Mouse (Mus musculus) intestine, embryonic 15.5 days (tissue): ENCODE measurements at regions not wholly inside any gene's neighbourhood (a gene's known extent, or its start where the extent isn't known, plus 50 kb on each side); places are given as distances from the start of the nearest gene placed in this dataset.

Experiments
- ATAC-seq: fragments of 200-750 bp; cut with Nextera tagmentation; 2 replicates; pipeline ENCODE4 v1.8.0; 2017; ENCODE audit warnings: moderate TSS enrichment, moderate library complexity
- H3K27ac ChIP-seq: fragments of 300-500 bp; sonication (generic); 2 replicates; pipeline ENCODE4 v1.5.1; 2015; ENCODE audit warnings: mild to moderate bottlenecking, inconsistent platforms
- H3K27me3 ChIP-seq: fragments of 300-500 bp; sonication (generic); replicated peaks from 2 replicates; pipeline ENCODE4 v1.6.1; 2015; ENCODE audit warnings: inconsistent platforms
- H3K36me3 ChIP-seq: fragments of 300-500 bp; sonication (generic); 2 replicates; pipeline ENCODE4 v1.6.1; 2015; ENCODE audit warnings: inconsistent platforms
- H3K4me1 ChIP-seq: fragments of 300-500 bp; sonication (generic); replicated peaks from 2 replicates; pipeline ENCODE4 v1.6.1; 2015; ENCODE audit warnings: inconsistent platforms
- H3K4me2 ChIP-seq: fragments of 300-500 bp; sonication (generic); replicated peaks from 2 replicates; pipeline ENCODE4 v1.6.1; 2015; ENCODE audit warnings: mild to moderate bottlenecking, inconsistent platforms
- H3K4me3 ChIP-seq: fragments of 300-500 bp; sonication (generic); replicated peaks from 2 replicates; pipeline ENCODE4 v1.5.1; 2015; ENCODE audit warnings: inconsistent platforms
- H3K9ac ChIP-seq: fragments of 300-500 bp; sonication (generic); 2 replicates; pipeline ENCODE4 v1.6.1; 2015; ENCODE audit warnings: inconsistent platforms
- H3K9me3 ChIP-seq: fragments of 300-500 bp; sonication (generic); 2 replicates; pipeline ENCODE4 v1.6.1; 2016; ENCODE audit warnings: inconsistent platforms
- WGBS: fragments of 180-500 bp; shearing (Covaris S2); methylation state at CpG from one replicate; pipeline ENCODE4 v1.1.7; 2015; 5-methylcytosine and 5-hydroxymethylcytosine counted together

GRCm38 (mm10) chr6:127243032-127243431 is 91.0 kb upstream of the Ccnd2 start:
- no peaks in the 10 kb centered on the region for H3K4me1 ChIP-seq
- ATAC-seq, result no peak
- 85% methylated on average over 2 of the region's 2 CpGs for WGBS

GRCm38 (mm10) chr6:127245814-127246440 is 93.9 kb upstream of the Ccnd2 start:
- peak overlapping the region; percentile 34 for H3K4me2 ChIP-seq
- H3K9ac ChIP-seq, result no peak overlapping the region
- no peaks in the 10 kb centered on the region for H3K27me3 ChIP-seq
- WGBS, result 58% methylated on average over 4 of the region's 4 CpGs
- H3K9me3 ChIP-seq, result no peaks in the 10 kb centered on the region
- H3K4me1 ChIP-seq, result peaks cover 3% of the 10 kb centered on the region
- H3K4me3 ChIP-seq, result no peak overlapping the region
- ATAC-seq, result peak; percentile 98
- no peak overlapping the region for H3K27ac ChIP-seq
- no peaks in the 10 kb centered on the region for H3K36me3 ChIP-seq

More at GRCm38 (mm10) chr6:127243032-127243431, 91.0 kb upstream of the Ccnd2 start:
- Histone ChIP-seq H3K27me3 (no peaks in the 10 kb centered on the region), H3K36me3 (no peaks in the 10 kb centered on the region), H3K9ac (no peak overlapping the region), H3K27ac (no peak overlapping the region), H3K4me3 (no peak overlapping the region), H3K4me2 (no peak overlapping the region), H3K9me3 (no peaks in the 10 kb centered on the region)

GRCm38 (mm10) chr6:127246730-127247129 is 94.7 kb upstream of the Ccnd2 start:
- Histone ChIP-seq H3K4me2 (no peak overlapping the region), H3K9me3 (no peaks in the 10 kb centered on the region), H3K27me3 (no peaks in the 10 kb centered on the region), H3K27ac (no peak overlapping the region), H3K4me1 (peaks cover 11% of the 10 kb centered on the region), H3K4me3 (no peak overlapping the region), H3K9ac (no peak overlapping the region), H3K36me3 (no peaks in the 10 kb centered on the region)
- 68% methylated on average over 7 of the region's 7 CpGs for WGBS
- no peak for ATAC-seq

GRCm38 (mm10) chr6:127247343-127247742 is 95.3 kb upstream of the Ccnd2 start:
- Histone ChIP-seq H3K36me3 (no peaks in the 10 kb centered on the region), H3K27ac (no peak overlapping the region), H3K4me3 (no peak overlapping the region), H3K9ac (no peak overlapping the region), H3K4me1 (peaks cover 17% of the 10 kb centered on the region), H3K27me3 (no peaks in the 10 kb centered on the region), H3K4me2 (no peak overlapping the region), H3K9me3 (no peaks in the 10 kb centered on the region)
- no peak for ATAC-seq
- 48% methylated on average over 5 of the region's 5 CpGs for WGBS

- Histone ChIP-seq H3K4me2 (no peak overlapping the region), H3K4me1 (peaks cover 17% of the 10 kb centered on the region), H3K27me3 (no peaks in the 10 kb centered on the region), H3K27ac (0 out of 2 replicates have a peak overlapping the region, but pooled peaks have one; percentile 73), H3K4me3 (no peak overlapping the region), H3K36me3 (no peaks in the 10 kb centered on the region), H3K9me3 (no peaks in the 10 kb centered on the region), H3K9ac (no peak overlapping the region)
- 42% methylated on average over 8 of the region's 8 CpGs for WGBS
- ATAC-seq, result no peak
These were observed 98.3 kb upstream of the Ccnd2 start for GRCm38 (mm10) chr6:127250181-127250873.

- WGBS, result 23% methylated on average over 11 of the region's 11 CpGs
- no peaks in the 10 kb centered on the region for H3K9me3 ChIP-seq
- peak overlapping the region; percentile 39 for H3K4me2 ChIP-seq
- peak overlapping the region; percentile 73 for H3K27ac ChIP-seq
- H3K4me3 ChIP-seq, result no peak overlapping the region
- peak; percentile 42 for ATAC-seq
- H3K9ac ChIP-seq, result no peak overlapping the region
- peaks cover 17% of the 10 kb centered on the region for H3K4me1 ChIP-seq
- H3K27me3 ChIP-seq, result no peaks in the 10 kb centered on the region
- no peaks in the 10 kb centered on the region for H3K36me3 ChIP-seq
These were observed 99.1 kb upstream of the Ccnd2 start for GRCm38 (mm10) chr6:127250874-127251670.

- ATAC-seq, result peak; percentile 81
- 2% methylated on average over 5 of the region's 5 CpGs for WGBS
- Histone ChIP-seq H3K27me3 (no peaks in the 10 kb centered on the region), H3K4me3 (no peak overlapping the region), H3K9me3 (no peaks in the 10 kb centered on the region), H3K4me2 (peak overlapping the region; percentile 39), H3K27ac (peak overlapping the region; percentile 73), H3K4me1 (peaks cover 17% of the 10 kb centered on the region), H3K36me3 (no peaks in the 10 kb centered on the region), H3K9ac (no peak overlapping the region)
These were observed 99.6 kb upstream of the Ccnd2 start for GRCm38 (mm10) chr6:127251671-127251985.

GRCm38 (mm10) chr6:127252000-127252721 is 100.2 kb upstream of the Ccnd2 start:
- Histone ChIP-seq H3K9me3 (no peaks in the 10 kb centered on the region), H3K36me3 (no peaks in the 10 kb centered on the region), H3K4me3 (no peak overlapping the region), H3K4me1 (peaks cover 17% of the 10 kb centered on the region), H3K9ac (no peak overlapping the region), H3K4me2 (peak overlapping the region; percentile 39), H3K27ac (peak overlapping the region; percentile 73), H3K27me3 (no peaks in the 10 kb centered on the region)
- peak; percentile 41 for ATAC-seq
- 17% methylated on average over 3 of the region's 3 CpGs for WGBS

- Histone ChIP-seq H3K27me3 (no peaks in the 10 kb centered on the region), H3K4me3 (no peak overlapping the region), H3K27ac (no peak overlapping the region), H3K9me3 (no peaks in the 10 kb centered on the region), H3K4me2 (no peak overlapping the region), H3K9ac (no peak overlapping the region), H3K4me1 (peaks cover 17% of the 10 kb centered on the region), H3K36me3 (no peaks in the 10 kb centered on the region)
- WGBS, result 85% methylated on average over 3 of the region's 3 CpGs
- no peak for ATAC-seq
These were observed 101.9 kb upstream of the Ccnd2 start for GRCm38 (mm10) chr6:127253935-127254334.

- Histone ChIP-seq H3K9ac (no peak overlapping the region), H3K9me3 (no peaks in the 10 kb centered on the region), H3K4me2 (no peak overlapping the region), H3K36me3 (no peaks in the 10 kb centered on the region), H3K27ac (no peak overlapping the region), H3K4me1 (peaks cover 22% of the 10 kb centered on the region), H3K4me3 (no peak overlapping the region), H3K27me3 (no peaks in the 10 kb centered on the region)
- no peak for ATAC-seq
- WGBS, result 51% methylated on average over 5 of the region's 5 CpGs
These were observed 112.1 kb upstream of the Ccnd2 start for GRCm38 (mm10) chr6:127263903-127264680.

GRCm38 (mm10) chr6:127265063-127265775 is 113.2 kb upstream of the Ccnd2 start:
- no peak overlapping the region for H3K9ac ChIP-seq
- H3K4me3 ChIP-seq, result no peak overlapping the region
- 0 out of 2 replicates have a peak overlapping the region, but pooled peaks have one; percentile 75 for H3K27ac ChIP-seq
- H3K36me3 ChIP-seq, result no peaks in the 10 kb centered on the region
- no peaks in the 10 kb centered on the region for H3K9me3 ChIP-seq
- H3K27me3 ChIP-seq, result no peaks in the 10 kb centered on the region
- ATAC-seq, result no peak
- H3K4me1 ChIP-seq, result peaks cover 27% of the 10 kb centered on the region
- 70% methylated on average over 9 of the region's 9 CpGs for WGBS
- H3K4me2 ChIP-seq, result no peak overlapping the region
